Mouse (Mus musculus): Measurements from ENCODE around the gene Fam47e. TPM values are rescaled to one million over a fixed set of nuclear protein-coding genes. Genes with fewer than 3 reads are reported as not detected.
"Not testable (repeated sequence)": the region's sequence is repeated elsewhere in the genome, so short reads cannot be mapped to it uniquely, and the experiment has no call there.

The Fam47e gene
- polyA plus RNA-seq (2014; fragmentation: Nextera tagmentation; extraction: Ambion mirVana) = not detected in 2 replicates

- Histone ChIP-seq H3K27me3 (ENCODE audit: control insufficient read depth, insufficient read depth, low read length) (no peaks in the 10 kb centered on the region), H3K9me3 (ENCODE audit: control insufficient read depth, low read length) (no peaks in the 10 kb centered on the region), H3K36me3 (ENCODE audit: control insufficient read depth, insufficient read depth, low read length) (no peaks in the 10 kb centered on the region), H3K27ac (replicated peaks; ENCODE audit: low read depth, low read length) (no peak within 1 kb of the TSS), H3K4me2 (ENCODE audit: low read depth, severe bottlenecking) (no peak within 1 kb of the TSS), H3K9ac (ENCODE audit: low read length) (no peak within 1 kb of the TSS), H3K4me3 (ENCODE audit: low read depth, low read length) (no peak within 1 kb of the TSS), H3K4me1 (ENCODE audit: control insufficient read depth, insufficient read depth, low read length) (no peaks in the 10 kb centered on the region)
- ATAC-seq (ENCODE audit: insufficient number of reproducible peaks, low FRiP score, low TSS enrichment, low read depth) (no peak), DNase-seq (ENCODE audit: low spot score) (no peak)
- WGBS = 76% methylated on average over 16 of the region's 16 CpGs
These were observed at the start of gene Fam47e for GRCm38 (mm10) chr5:92554891-92555511. TSS of gene Fam47e (plus strand) at chr5:92555069.

GRCm38 (mm10) chr5:92505402-92505865, 49.4 kb upstream of the Fam47e start:
- 0 out of 2 replicates have a peak, but pooled peaks cover 7% of the 10 kb centered on the region for H3K4me1 ChIP-seq (ENCODE audit: control insufficient read depth, insufficient read depth, low read length)
- ATAC-seq (ENCODE audit: insufficient number of reproducible peaks, low FRiP score, low TSS enrichment, low read depth) (peak; percentile 97), DNase-seq (ENCODE audit: low spot score) (peak; percentile 96)
- H3K9ac ChIP-seq (ENCODE audit: low read length) = peak overlapping the region; percentile 84
- under 1% methylated on average over 36 of the region's 48 CpGs for WGBS
- H3K9me3 ChIP-seq (ENCODE audit: control insufficient read depth, low read length) = no peaks in the 10 kb centered on the region
- H3K27me3 ChIP-seq (ENCODE audit: control insufficient read depth, insufficient read depth, low read length) = no peaks in the 10 kb centered on the region
- H3K27ac ChIP-seq (replicated peaks; ENCODE audit: low read depth, low read length) = peak overlapping the region; percentile 83
- H3K4me2 ChIP-seq (ENCODE audit: low read depth, severe bottlenecking) = peak overlapping the region; percentile 77
- H3K4me3 ChIP-seq (ENCODE audit: low read depth, low read length) = peak overlapping the region; percentile 69
- H3K36me3 ChIP-seq (ENCODE audit: control insufficient read depth, insufficient read depth, low read length) = no peaks in the 10 kb centered on the region

GRCm38 (mm10) chr5:92506301-92506729, 48.6 kb upstream of the Fam47e start:
- Histone ChIP-seq H3K36me3 (ENCODE audit: control insufficient read depth, insufficient read depth, low read length) (no peaks in the 10 kb centered on the region), H3K4me3 (ENCODE audit: low read depth, low read length) (no peak overlapping the region), H3K9me3 (ENCODE audit: control insufficient read depth, low read length) (no peaks in the 10 kb centered on the region), H3K4me2 (ENCODE audit: low read depth, severe bottlenecking) (0 out of 2 replicates have a peak overlapping the region, but pooled peaks have one; percentile 77), H3K4me1 (ENCODE audit: control insufficient read depth, insufficient read depth, low read length) (0 out of 2 replicates have a peak, but pooled peaks cover 7% of the 10 kb centered on the region), H3K27ac (replicated peaks; ENCODE audit: low read depth, low read length) (no peak overlapping the region), H3K9ac (ENCODE audit: low read length) (0 out of 2 replicates have a peak overlapping the region, but pooled peaks have one; percentile 56), H3K27me3 (ENCODE audit: control insufficient read depth, insufficient read depth, low read length) (no peaks in the 10 kb centered on the region)
- WGBS = 23% methylated on average over 4 of the region's 4 CpGs
- ATAC-seq (ENCODE audit: insufficient number of reproducible peaks, low FRiP score, low TSS enrichment, low read depth) = no peak
- peak; percentile 33 for DNase-seq (ENCODE audit: low spot score)

- peak within 1 kb of the TSS; percentile 77 for H3K4me2 ChIP-seq (ENCODE audit: low read depth, severe bottlenecking)
- H3K4me3 ChIP-seq (ENCODE audit: low read depth, low read length) = peak within 1 kb of the TSS; percentile 69
- no peaks in the 10 kb centered on the region for H3K9me3 ChIP-seq (ENCODE audit: control insufficient read depth, low read length)
- DNase-seq (ENCODE audit: low spot score) (no peak), ATAC-seq (ENCODE audit: insufficient number of reproducible peaks, low FRiP score, low TSS enrichment, low read depth) (no peak)
- H3K9ac ChIP-seq (ENCODE audit: low read length) = peak within 1 kb of the TSS; percentile 56
- no peaks in the 10 kb centered on the region for H3K27me3 ChIP-seq (ENCODE audit: control insufficient read depth, insufficient read depth, low read length)
- no peaks in the 10 kb centered on the region for H3K36me3 ChIP-seq (ENCODE audit: control insufficient read depth, insufficient read depth, low read length)
- no peak within 1 kb of the TSS for H3K27ac ChIP-seq (replicated peaks; ENCODE audit: low read depth, low read length)
- H3K4me1 ChIP-seq (ENCODE audit: control insufficient read depth, insufficient read depth, low read length) = 0 out of 2 replicates have a peak, but pooled peaks cover 7% of the 10 kb centered on the region
These were observed 48.1 kb upstream of the Fam47e start, which contains the start of gene Scarb2 for GRCm38 (mm10) chr5:92506733-92507132. TSS of gene Scarb2 (minus strand) at chr5:92506833.

- H3K4me1 ChIP-seq (ENCODE audit: control insufficient read depth, insufficient read depth, low read length) = 0 out of 2 replicates have a peak, but pooled peaks cover 7% of the 10 kb centered on the region
- H3K27ac ChIP-seq (replicated peaks; ENCODE audit: low read depth, low read length) = no peak overlapping the region
- H3K27me3 ChIP-seq (ENCODE audit: control insufficient read depth, insufficient read depth, low read length) = no peaks in the 10 kb centered on the region
- no peak overlapping the region for H3K9ac ChIP-seq (ENCODE audit: low read length)
- H3K4me2 ChIP-seq (ENCODE audit: low read depth, severe bottlenecking) = no peak overlapping the region
- no peaks in the 10 kb centered on the region for H3K9me3 ChIP-seq (ENCODE audit: control insufficient read depth, low read length)
- 93% methylated on average over 5 of the region's 5 CpGs for WGBS
- DNase-seq (ENCODE audit: low spot score) (no peak), ATAC-seq (ENCODE audit: insufficient number of reproducible peaks, low FRiP score, low TSS enrichment, low read depth) (no peak)
- H3K4me3 ChIP-seq (ENCODE audit: low read depth, low read length) = no peak overlapping the region
- H3K36me3 ChIP-seq (ENCODE audit: control insufficient read depth, insufficient read depth, low read length) = no peaks in the 10 kb centered on the region
These were observed 46.0 kb upstream of the Fam47e start for GRCm38 (mm10) chr5:92508853-92509252.

- no peak for ATAC-seq (ENCODE audit: insufficient number of reproducible peaks, low FRiP score, low TSS enrichment, low read depth)
- no peaks in the 10 kb centered on the region for H3K27me3 ChIP-seq (ENCODE audit: control insufficient read depth, insufficient read depth, low read length)
- H3K4me3 ChIP-seq (ENCODE audit: low read depth, low read length) = no peak overlapping the region
- no peaks in the 10 kb centered on the region for H3K9me3 ChIP-seq (ENCODE audit: control insufficient read depth, low read length)
- no peak for DNase-seq (ENCODE audit: low spot score)
- H3K9ac ChIP-seq (ENCODE audit: low read length) = no peak overlapping the region
- no peak overlapping the region for H3K4me2 ChIP-seq (ENCODE audit: low read depth, severe bottlenecking)
- no peak overlapping the region for H3K27ac ChIP-seq (replicated peaks; ENCODE audit: low read depth, low read length)
- H3K4me1 ChIP-seq (ENCODE audit: control insufficient read depth, insufficient read depth, low read length) = no peaks in the 10 kb centered on the region
- H3K36me3 ChIP-seq (ENCODE audit: control insufficient read depth, insufficient read depth, low read length) = no peaks in the 10 kb centered on the region
These were observed 43.6 kb upstream of the Fam47e start for GRCm38 (mm10) chr5:92511256-92511655.

- H3K27ac ChIP-seq (replicated peaks; ENCODE audit: low read depth, low read length) = no peak overlapping the region
- no peak overlapping the region for H3K4me3 ChIP-seq (ENCODE audit: low read depth, low read length)
- no peak for ATAC-seq (ENCODE audit: insufficient number of reproducible peaks, low FRiP score, low TSS enrichment, low read depth)
- WGBS = 89% methylated on average over 5 of the region's 5 CpGs
- H3K9ac ChIP-seq (ENCODE audit: low read length) = no peak overlapping the region
- no peaks in the 10 kb centered on the region for H3K36me3 ChIP-seq (ENCODE audit: control insufficient read depth, insufficient read depth, low read length)
- no peaks in the 10 kb centered on the region for H3K27me3 ChIP-seq (ENCODE audit: control insufficient read depth, insufficient read depth, low read length)
- no peak overlapping the region for H3K4me2 ChIP-seq (ENCODE audit: low read depth, severe bottlenecking)
- no peak for DNase-seq (ENCODE audit: low spot score)
- H3K9me3 ChIP-seq (ENCODE audit: control insufficient read depth, low read length) = no peaks in the 10 kb centered on the region
- no peaks in the 10 kb centered on the region for H3K4me1 ChIP-seq (ENCODE audit: control insufficient read depth, insufficient read depth, low read length)
These were observed 42.8 kb upstream of the Fam47e start for GRCm38 (mm10) chr5:92512066-92512465.

GRCm38 (mm10) chr5:92521131-92521530, 33.7 kb upstream of the Fam47e start:
- WGBS = 79% methylated on average over 2 of the region's 2 CpGs
- not testable (repeated sequence) for H3K36me3 ChIP-seq (ENCODE audit: control insufficient read depth, insufficient read depth, low read length); H3K27ac ChIP-seq (replicated peaks; ENCODE audit: low read depth, low read length); ATAC-seq (ENCODE audit: insufficient number of reproducible peaks, low FRiP score, low TSS enrichment, low read depth); DNase-seq (ENCODE audit: low spot score); H3K4me3 ChIP-seq (ENCODE audit: low read depth, low read length); H3K9ac ChIP-seq (ENCODE audit: low read length); H3K4me1 ChIP-seq (ENCODE audit: control insufficient read depth, insufficient read depth, low read length); H3K4me2 ChIP-seq (ENCODE audit: low read depth, severe bottlenecking); H3K9me3 ChIP-seq (ENCODE audit: control insufficient read depth, low read length); H3K27me3 ChIP-seq (ENCODE audit: control insufficient read depth, insufficient read depth, low read length)

All from limb, embryonic 11.5 days (tissue).